Mouse (Mus musculus): ENCODE data around the gene Daam1.

The Daam1 gene

DNA sequence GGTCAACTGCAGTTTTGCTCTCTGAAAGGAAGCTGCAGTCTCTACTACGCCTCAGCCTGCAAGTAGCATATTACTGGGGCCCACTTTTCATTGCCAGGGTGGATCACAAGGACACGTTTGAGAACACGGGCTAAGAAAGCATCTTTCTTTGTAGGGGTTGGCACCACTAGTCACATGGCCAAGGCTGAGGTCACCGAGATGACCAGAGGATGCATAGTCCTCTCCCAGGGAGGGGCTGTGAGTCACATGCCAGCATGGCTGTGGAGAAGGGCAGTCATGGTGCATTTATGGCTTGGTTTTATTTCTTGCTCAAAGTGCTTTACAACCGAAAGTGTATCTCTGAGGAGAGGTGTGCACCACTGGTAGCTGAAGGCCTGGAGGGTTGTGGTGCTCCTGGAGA is 67.4 kb downstream of the Daam1 start:
- DNase-seq (ENCODE audit: low spot score in 2 of 2) = no peak

DNA sequence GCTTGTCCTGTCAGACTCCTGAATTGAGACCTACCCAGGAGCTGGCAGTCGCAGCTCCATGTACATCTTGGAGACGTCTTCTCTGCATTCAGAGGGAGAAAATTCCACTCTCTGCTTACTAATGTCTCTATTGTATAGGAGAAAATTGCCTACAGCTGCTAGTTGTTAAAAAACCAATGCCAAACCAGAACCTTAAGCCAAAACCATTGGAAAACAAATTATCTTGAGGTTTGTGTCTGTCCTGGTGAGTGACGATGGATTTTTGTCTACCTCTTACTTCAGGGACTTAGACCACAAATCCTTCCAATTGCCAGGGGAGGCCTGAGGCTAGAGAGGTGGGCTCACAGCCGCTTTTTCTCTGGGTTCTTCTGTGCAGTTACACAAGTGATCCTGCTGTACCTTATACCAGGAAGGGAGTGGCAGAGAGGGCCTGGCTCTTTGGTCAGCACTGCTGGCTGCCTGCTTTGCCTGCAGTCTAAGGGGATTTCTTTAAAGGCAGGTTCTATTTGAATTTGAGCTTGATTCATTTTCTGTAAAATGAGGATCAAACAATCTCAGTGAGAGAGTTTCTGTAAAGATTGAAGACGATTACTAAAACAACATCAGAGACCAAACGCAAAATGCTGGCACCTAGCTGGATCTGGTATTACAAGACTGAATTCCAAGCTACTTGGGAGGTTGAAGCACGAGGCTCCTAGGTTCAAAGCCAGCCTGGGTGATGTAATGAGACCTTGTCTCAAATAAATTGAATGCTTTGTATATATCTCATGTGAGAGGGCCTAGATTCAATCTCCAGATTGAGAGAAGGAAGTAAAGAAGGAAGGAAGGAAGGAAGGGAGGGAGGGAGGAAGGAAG is 68.0 kb downstream of the Daam1 start:
- no peak for DNase-seq (ENCODE audit: low spot score in 2 of 2)

DNA sequence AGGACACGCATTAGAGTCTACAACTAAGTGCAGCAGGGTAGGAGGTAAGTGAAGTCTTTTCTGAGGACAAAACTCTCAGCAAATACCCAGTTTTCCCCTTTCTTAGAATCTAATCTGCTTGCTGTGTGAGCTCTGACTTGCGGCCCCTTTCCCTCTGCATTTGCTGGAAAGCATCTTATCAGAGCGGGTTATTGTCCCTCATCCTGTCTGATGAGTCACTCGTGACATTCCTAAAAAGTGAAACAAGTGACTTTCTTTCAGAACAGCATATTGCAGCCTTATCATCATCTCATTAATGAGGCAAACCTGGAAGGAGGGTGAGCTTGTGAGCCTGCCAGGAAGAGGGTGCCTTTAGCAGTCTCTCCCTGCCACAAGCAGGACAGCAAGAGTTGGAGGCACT is 68.7 kb downstream of the Daam1 start:
- DNase-seq (ENCODE audit: low spot score in 2 of 2) = no peak

DNA sequence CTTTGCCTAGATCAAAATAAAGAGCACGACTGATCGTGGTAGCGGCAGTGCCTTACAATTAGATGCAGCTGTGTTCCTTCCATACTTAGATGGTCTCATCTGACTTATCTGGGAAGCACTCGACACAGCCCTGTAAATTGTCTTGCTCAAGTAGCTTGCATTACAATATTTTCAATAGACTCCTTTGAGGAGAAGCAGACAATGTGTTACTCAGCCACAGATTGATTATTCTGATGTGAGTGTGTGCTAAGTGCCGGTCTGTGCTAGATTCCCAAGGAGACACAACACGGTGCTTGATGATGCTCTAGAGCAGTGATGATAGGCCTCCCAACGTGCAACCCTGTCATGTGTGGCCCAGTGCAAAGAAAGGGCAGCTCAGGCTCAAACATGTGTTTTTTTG is 70.3 kb downstream of the Daam1 start:
- DNase-seq (ENCODE audit: low spot score in 2 of 2) = no peak

DNA sequence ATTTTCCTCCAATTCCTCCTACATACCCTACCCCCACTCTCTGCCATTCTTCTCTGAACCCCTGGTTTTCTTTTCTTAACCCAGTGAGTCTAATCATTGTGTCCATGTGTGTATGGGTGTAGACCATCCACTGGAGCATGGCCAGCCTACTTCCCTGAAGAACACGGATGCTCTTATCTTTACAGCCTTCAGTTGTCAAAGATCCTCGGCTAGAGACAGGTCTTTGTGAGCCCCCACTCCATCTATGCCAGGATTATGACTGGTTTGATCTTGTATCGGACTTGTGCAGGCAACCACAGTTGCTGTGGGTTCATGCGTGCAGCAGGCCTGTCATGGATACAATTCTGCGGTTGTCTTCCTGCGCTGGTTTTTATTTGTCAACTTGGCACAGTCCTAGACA is 71.0 kb downstream of the Daam1 start:
- DNase-seq (ENCODE audit: low spot score in 2 of 2) = no peak

DNA sequence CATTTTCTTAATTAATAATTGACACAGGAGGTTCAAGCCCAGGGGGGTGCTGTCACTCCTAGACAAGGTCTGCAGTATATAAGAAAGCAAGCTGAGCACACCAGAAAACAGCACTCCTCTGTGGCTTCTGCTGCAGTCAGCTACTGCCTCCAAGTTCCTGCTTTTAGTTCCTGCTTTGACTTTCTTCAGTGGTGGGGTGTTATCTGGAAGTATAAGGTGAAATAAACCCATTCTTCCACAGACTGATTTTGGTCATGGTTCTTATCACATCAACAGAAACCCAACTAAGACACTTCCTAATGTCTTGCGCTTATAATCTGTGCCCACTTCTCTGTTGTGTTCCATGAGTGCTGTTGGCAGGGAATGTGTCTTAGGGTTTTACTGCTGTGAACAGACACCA is 71.4 kb downstream of the Daam1 start:
- no peak for DNase-seq (ENCODE audit: low spot score in 2 of 2)

DNA sequence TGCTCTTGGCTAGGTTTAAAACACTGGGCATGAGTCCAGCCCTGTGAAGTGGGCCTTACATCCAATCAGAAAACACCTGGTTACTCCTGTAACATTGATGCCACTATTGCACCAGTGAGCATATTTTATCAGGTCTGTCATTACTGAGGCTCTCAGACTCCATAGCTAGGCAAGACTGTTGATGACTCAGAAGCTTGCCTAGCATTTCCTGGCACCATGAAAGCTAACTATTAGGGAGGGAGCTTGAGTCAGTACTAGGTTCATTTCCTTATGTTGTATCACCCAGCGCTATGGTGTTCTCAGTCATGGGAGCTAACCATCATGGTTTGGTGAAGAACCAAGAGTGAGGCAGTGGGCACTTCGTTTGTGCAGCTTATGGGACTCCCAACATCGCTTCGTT is 72.3 kb downstream of the Daam1 start:
- no peak for DNase-seq (ENCODE audit: low spot score in 2 of 2)

DNA sequence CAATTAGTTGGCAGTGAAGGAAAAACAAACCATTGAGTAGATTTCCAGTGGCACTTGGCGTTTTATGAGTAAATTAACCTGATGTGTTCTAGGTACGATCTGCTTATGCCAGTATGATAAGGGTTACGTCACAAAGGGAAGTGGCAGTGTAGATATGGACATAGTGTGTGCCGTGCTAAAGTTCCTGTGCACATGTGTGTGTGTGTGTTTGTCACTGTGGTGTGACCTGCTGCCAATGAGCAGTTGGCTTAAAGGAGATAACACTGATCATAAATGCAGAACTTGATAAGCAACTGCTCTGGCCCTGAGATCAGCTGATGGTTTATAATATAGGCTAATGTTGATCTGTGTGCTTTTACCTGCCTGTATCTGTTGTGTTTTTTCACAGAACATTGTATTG is 73.4 kb downstream of the Daam1 start:
- DNase-seq (ENCODE audit: low spot score in 2 of 2) = no peak

DNA sequence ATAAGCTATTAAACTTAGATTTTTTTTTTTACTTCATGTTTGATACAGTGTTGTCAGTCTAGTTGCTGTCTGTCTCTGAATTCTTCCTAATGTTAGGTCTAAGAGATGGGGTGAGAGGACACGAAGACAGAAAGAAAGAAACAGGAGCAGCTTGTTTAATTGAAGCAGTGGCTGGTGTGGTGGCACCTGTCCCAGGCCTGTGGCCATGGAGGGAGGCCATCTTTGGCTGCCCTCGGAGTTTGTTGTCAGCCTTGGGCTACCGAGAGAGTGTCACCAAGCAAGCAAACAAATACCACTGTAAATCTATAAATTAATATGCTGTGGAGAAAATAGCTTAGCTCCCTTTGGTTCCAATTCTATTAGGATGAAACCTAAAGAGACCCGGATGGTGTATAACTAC is 74.0 kb downstream of the Daam1 start:
- no peak for DNase-seq (ENCODE audit: low spot score in 2 of 2)

DNA sequence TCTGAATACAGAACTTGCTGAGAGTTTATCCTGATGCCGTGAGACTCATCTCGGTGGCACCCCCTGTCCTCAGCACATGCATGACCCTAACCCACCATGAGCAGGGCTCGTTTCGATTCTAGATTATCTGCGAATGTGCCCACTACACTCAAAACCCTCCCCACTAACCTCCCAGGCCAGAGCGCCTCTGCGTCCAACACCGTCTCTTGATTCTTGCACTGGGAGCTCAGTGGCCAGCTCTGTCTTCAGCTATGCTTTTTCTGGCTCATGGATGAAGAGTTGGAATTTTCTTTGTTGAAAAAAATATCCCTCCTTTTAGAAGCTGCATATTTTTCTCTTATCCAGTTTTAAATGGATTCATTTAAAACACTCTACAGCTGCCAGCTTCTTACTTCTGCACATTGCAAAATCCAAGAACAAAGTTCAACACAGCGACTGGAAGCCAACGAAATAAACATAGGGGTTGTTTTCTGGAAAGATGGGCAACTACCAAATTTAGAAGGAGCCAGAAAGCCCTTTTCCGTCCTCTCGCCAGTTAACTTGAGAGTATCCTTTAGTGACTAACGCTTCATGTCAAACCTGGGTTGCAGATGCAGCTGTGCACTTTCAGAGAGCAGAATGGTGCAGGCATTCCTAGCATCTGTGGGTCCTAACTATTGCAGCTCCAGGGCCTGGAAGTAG is 74.9 kb downstream of the Daam1 start:
- no peak for DNase-seq (ENCODE audit: low spot score in 2 of 2)

DNA sequence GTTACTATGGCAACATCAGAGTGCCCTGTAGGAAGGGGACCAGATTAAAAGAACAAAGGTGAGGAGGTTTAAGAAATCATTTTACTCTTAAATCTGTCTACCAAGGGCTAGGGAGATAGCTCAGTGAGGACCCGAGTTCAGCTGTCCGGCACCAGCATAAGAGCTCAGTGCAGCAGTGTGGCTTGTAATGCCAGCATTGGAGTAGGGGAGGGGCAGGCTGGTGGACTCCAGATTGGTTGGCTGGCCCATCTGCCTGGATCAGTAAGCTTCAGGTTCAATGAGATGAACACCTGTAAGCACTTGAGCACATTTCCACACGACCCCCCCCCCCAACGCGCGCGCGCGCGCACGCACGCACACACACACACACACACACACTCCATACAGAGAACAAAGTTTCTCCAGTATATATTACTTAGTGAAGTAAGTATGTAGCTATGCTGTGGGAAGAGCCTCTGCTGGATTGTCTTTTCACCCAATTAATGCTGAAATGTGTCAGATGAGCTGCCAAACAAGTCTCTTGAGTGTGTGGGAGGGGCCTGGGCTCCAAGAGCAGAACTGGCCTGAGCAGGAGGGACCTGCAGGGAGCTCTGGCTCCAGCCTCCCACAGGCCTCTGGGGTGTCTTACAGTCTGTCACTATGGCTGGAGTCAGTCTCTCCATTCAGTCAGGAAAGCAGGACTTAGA is 75.8 kb downstream of the Daam1 start:
- no peak for DNase-seq (ENCODE audit: low spot score in 2 of 2)

DNA sequence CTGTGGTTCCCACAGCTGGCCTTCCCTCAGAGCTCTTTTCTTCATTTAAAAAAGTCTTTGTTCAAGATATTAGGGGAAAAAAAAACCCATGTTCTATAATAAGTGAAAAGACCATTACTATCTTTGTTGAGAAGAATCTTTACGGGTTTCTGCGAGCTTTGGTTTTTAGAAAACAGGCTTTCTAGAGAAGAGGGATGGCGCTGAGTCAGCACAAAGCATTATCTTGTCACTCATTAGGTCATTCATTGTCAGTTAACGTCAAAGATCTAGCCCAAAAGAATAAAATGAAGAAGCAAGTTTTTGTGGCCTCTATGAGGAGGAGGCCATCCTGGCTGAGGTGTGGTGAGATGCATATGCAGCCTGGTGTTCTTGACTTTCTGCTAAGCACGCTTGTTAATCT is 78.1 kb downstream of the Daam1 start:
- no peak for DNase-seq (ENCODE audit: low spot score in 2 of 2)

DNA sequence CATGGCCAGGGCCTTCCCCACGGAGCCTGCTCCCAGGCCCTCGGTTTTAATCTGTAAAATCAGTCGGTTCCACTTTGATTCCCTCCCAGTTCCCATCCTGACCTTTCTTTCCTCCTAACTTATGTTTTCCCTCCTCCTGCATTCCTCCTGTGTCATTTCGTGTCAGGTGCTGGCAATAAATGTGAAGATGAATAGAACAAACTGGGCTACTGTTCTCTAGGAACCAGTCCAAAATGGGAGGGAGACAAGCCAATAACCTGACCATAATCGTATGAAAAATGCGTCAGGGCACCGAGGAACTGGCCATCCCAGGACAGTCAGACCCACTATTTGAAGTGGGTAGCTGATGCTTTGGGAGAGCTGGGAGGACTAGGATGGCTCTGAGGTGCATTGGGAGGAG is 79.4 kb downstream of the Daam1 start:
- no peak for DNase-seq (ENCODE audit: low spot score in 2 of 2)

DNA sequence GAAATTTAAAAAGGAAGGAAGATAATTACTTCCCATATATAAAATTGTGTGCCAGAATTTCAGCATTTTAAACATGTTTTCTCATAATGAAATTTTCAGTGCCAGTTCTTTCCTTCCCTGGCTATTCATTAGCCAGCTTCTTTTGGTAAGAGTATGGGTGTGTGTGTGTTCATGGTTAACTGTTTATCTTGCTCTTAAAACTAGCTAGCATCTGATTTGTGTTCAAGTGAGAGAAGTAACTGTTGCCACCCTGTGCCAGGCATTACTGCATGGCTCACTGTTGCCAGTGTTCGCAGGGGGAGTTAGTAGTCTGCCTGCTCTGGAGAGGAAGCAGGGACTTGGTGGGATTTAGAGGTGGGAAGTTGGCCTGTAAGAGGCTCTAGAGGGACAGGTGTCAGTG is 81.4 kb downstream of the Daam1 start:
- no peak for DNase-seq (ENCODE audit: low spot score in 2 of 2)

DNA sequence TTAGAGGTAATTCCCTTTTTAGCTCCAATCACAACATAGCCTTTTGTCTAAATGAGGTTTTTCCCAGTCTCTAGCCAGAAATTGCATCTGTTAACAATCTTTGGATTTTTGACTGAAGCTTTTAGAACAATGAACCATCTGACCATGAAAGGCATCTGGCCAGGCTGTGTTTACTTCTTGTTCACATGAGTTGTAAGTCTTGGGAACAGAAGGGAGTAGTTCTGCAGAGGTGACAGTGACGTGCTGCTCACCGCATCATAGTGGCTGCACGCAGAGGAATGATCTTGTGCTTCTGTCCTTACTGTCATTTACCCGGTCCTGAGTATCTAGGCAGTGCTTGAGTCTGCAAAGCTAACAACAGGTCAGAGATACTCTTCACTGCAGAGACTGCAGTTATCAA is 88.3 kb downstream of the Daam1 start:
- DNase-seq (ENCODE audit: low spot score in 2 of 2) = no peak

DNA sequence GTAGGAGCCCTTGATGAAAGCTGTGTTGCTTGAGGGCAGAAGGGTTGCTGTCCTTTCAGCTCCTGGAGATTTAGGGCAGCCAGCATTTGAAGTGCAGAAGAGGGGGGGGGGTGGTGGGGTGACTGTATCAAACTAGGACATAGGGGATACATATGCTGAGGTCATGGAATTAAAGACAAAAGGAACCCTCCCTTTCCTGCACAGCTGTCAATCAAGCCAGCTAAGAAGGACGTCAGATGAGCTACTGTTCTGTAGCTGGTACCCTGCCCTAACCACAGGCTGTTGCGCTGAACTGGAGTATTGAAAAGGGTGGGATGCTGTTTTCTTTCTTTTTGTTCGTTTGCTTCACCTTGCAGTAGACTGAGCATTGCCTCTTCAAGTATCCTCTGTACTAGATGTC is 89.1 kb downstream of the Daam1 start:
- no peak for DNase-seq (ENCODE audit: low spot score in 2 of 2)

DNA sequence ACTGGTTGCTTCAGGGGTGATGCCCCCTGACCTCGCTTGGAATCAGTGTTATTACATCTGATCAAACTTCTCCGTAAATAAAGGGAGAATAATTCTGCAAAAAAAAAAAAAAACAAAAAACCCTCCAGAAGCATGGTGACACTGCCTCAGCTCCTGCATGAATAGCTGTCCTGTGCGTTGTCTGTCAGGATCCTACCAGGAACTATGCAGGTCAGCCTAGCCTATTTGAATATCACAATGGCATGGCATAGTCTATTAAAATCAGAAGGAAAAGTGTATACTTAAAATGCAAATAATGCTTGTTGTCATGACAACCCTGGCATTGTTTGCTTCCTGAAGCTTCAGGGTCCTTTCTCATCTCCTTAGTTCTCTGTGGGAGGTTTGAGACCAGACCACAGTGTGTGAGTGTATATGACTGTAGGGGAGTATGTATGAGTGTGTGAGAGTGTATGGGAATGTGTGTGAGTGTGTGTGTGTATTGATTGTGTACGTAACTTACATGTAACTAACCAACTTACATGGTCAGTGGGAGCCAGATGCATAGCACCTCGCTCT is 92.0 kb downstream of the Daam1 start:
- DNase-seq (ENCODE audit: low spot score in 2 of 2) = no peak

DNA sequence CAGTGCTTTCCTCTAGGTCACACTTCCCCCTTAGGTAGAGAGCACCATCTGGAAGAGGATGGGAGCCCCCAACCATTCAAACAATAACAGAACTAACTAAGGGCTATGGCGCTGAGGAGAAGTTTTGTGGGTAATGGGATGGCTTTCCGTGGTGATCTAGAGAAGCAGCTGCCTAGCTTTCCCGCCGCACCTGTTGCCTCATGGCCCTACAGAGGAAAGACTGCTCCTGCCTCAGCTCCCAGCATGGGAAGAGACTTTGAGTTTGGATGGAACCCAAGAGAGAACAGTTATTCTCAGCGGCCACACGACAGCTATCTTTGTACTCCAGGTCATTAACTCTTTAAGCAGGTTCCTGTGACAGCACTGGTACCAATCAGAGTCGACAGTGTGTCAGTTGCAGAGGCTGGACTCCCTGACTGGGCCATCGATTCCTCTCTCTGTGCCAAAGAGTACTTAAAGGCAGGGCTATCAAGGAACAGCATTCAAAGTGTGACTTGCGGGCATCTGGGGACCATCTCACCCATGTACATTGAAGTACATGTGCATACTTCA is 94.2 kb downstream of the Daam1 start:
- DNase-seq (ENCODE audit: low spot score in 2 of 2) = no peak

DNA sequence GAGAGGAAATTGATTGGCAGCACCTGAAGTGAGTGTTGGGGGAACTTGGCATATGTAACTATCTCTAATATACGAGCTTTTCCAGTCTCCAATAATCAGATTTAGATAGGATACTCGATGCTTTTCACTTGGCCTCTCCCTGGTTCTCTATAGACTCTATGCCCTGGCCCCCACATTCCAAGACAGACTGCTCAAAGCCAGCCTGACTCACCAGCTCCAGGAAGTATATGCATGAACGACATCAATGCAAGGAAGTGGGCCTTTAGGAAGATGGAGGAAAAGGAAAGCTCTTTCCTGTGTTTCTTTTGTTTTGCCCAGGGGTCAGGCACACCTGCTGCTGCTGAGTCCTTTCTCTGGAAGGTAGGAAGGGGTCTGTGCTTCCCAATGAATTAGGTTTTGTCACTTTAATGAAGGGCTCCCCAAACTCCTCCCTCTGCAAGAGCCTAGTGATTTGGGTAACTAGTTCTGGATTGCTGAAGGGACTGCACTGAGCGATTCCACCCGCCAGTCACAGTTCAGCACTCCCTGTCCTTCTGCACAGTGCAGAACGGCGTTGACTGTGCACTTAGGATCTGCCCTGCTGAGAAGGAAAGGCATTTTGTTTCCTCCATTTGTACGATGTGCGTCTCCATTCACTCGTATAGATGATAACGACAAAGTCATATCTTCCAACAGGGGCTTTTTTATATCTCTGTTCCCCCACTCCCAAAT is 95.3 kb downstream of the Daam1 start:
- DNase-seq (ENCODE audit: low spot score in 2 of 2) = no peak

DNA sequence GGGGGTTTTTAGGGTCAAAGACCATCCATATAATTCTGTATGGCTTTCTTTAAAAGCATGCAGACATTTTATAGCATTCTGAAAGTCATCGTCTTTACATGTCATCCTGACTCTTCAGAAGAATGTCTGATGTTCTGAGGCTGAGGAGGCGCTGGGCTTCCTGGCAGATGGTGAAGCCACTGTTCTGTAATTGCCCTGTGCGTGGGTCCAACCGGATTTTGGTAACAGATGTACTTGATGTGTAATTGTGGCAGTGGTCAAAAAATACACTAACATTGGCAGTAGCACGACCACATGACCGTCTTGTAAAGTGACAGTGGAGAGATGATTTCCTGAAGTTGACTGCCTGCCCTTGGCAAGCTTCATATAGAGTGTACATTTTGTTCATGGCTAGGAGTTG is 97.2 kb downstream of the Daam1 start:
- DNase-seq (ENCODE audit: low spot score in 2 of 2) = no peak

DNA sequence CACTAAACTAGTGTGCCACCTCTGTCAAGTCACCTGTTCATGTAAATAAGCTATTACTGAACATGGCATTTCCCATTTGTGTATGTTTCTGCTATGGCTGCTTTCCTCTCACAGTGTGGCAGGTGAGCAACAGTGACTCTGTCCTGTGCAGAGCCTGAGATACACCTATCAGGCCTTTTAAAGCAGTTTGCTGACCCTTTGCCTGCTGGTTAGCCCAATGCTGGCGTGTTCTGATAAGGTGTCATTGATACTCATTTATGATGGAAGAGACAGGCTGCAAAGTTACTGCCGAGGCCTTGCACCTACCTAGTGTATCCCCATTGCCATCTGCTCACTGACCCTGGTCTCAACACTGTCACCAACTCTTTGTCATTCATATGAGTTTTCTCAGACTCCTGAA is 99.0 kb downstream of the Daam1 start:
- no peak for DNase-seq (ENCODE audit: low spot score in 2 of 2)

Data from spleen, postnatal 10 days (tissue).